Mouse (Mus musculus): Measurements from ENCODE around the gene Krt76. TPM values are rescaled to one million over a fixed set of nuclear protein-coding genes. Genes with fewer than 3 reads are reported as not detected.
A peak's percentile ranks its signal among the peaks of the same experiment; 100 is the strongest.

Krt76 gene
- polyA plus RNA-seq (2015; fragmentation: Nextera tagmentation; extraction: Ambion mirVana), result not detected in 2 replicates

GRCm38 (mm10) chr15:101892820-101893219 lies at the start of gene Krt76:
Gene Krt76, minus strand, starts transcription at chr15:101892920.
- Histone ChIP-seq H3K9ac (ENCODE audit: low read length) (no peak within 1 kb of the TSS), H3K27ac (ENCODE audit: low read length) (no peak within 1 kb of the TSS), H3K4me1 (replicated peaks; ENCODE audit: control insufficient read depth, insufficient read depth, low read length) (no peaks in the 10 kb centered on the region), H3K9me3 (ENCODE audit: control insufficient read depth, low read length) (no peaks in the 10 kb centered on the region), H3K4me2 (ENCODE audit: low read depth, low read length) (no peak within 1 kb of the TSS), H3K36me3 (ENCODE audit: control insufficient read depth, insufficient read depth, low read length) (no peaks in the 10 kb centered on the region), H3K4me3 (ENCODE audit: low read length) (no peak within 1 kb of the TSS), H3K27me3 (ENCODE audit: control insufficient read depth, insufficient read depth, low read depth, low read length) (no peaks in the 10 kb centered on the region)
- no peak for ATAC-seq (ENCODE audit: low read depth)
- 48% methylated on average over 4 of the region's 4 CpGs for WGBS

DNA sequence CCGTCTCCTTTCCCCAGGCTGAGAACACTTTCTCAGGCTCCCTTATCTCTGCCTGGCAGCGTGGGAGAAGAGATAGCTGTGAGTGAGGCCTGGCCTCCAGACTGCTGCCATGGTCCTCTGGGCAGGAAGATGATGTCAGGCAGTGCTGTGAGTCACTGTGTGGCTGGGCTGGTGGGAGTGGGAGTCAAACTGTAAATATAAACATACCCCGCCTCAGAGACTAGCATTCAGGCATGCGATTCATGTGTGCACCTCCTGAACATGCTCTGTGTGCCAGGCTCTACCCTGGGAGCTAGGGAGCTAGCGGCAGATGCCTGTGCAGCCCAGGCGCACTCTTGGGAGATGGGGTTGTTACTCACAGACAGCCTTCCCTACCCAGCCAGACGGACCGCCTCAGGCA lies 49.2 kb upstream of the Krt76 start:
- WGBS, result 47% methylated on average over 8 of the region's 8 CpGs
- no peak overlapping the region for H3K4me2 ChIP-seq (ENCODE audit: low read depth, low read length)
- ATAC-seq (ENCODE audit: low read depth), result no peak
- H3K4me3 ChIP-seq (ENCODE audit: low read length), result no peak overlapping the region
- H3K27ac ChIP-seq (ENCODE audit: low read length), result no peak overlapping the region
- H3K9ac ChIP-seq (ENCODE audit: low read length), result no peak overlapping the region
- H3K9me3 ChIP-seq (ENCODE audit: control insufficient read depth, low read length), result no peaks in the 10 kb centered on the region
- no peaks in the 10 kb centered on the region for H3K36me3 ChIP-seq (ENCODE audit: control insufficient read depth, insufficient read depth, low read length)
- H3K4me1 ChIP-seq (replicated peaks; ENCODE audit: control insufficient read depth, insufficient read depth, low read length), result peaks cover 9% of the 10 kb centered on the region
- no peaks in the 10 kb centered on the region for H3K27me3 ChIP-seq (ENCODE audit: control insufficient read depth, insufficient read depth, low read depth, low read length)

GRCm38 (mm10) chr15:101940274-101940829 lies 47.6 kb upstream of the Krt76 start, which contains the start of gene Krt79:
Gene Krt79, minus strand, starts transcription at chr15:101940324.
- H3K9ac ChIP-seq (ENCODE audit: low read length), result no peak within 1 kb of the TSS
- no peak within 1 kb of the TSS for H3K4me3 ChIP-seq (ENCODE audit: low read length)
- no peaks in the 10 kb centered on the region for H3K36me3 ChIP-seq (ENCODE audit: control insufficient read depth, insufficient read depth, low read length)
- peak; percentile 65 for ATAC-seq (ENCODE audit: low read depth)
- H3K4me2 ChIP-seq (ENCODE audit: low read depth, low read length), result no peak within 1 kb of the TSS
- no peaks in the 10 kb centered on the region for H3K27me3 ChIP-seq (ENCODE audit: control insufficient read depth, insufficient read depth, low read depth, low read length)
- WGBS, result 42% methylated on average over 6 of the region's 6 CpGs
- peaks cover 9% of the 10 kb centered on the region for H3K4me1 ChIP-seq (replicated peaks; ENCODE audit: control insufficient read depth, insufficient read depth, low read length)
- H3K27ac ChIP-seq (ENCODE audit: low read length), result peak within 1 kb of the TSS; percentile 56; the same call in 1 of the 2 replicates
- H3K9me3 ChIP-seq (ENCODE audit: control insufficient read depth, low read length), result no peaks in the 10 kb centered on the region

- Histone ChIP-seq H3K9me3 (ENCODE audit: control insufficient read depth, low read length) (no peaks in the 10 kb centered on the region), H3K9ac (ENCODE audit: low read length) (no peak overlapping the region), H3K4me2 (ENCODE audit: low read depth, low read length) (no peak overlapping the region), H3K36me3 (ENCODE audit: control insufficient read depth, insufficient read depth, low read length) (no peaks in the 10 kb centered on the region), H3K4me1 (replicated peaks; ENCODE audit: control insufficient read depth, insufficient read depth, low read length) (peaks cover 9% of the 10 kb centered on the region), H3K4me3 (ENCODE audit: low read length) (no peak overlapping the region), H3K27ac (ENCODE audit: low read length) (peak overlapping the region; percentile 56), H3K27me3 (ENCODE audit: control insufficient read depth, insufficient read depth, low read depth, low read length) (no peaks in the 10 kb centered on the region)
- 64% methylated on average over 9 of the region's 9 CpGs for WGBS
- peak; percentile 70 for ATAC-seq (ENCODE audit: low read depth)
Observed at GRCm38 (mm10) chr15:101938600-101939308, 46.0 kb upstream of the Krt76 start.

GRCm38 (mm10) chr15:101933024-101933423 lies 40.3 kb upstream of the Krt76 start:
- no peak overlapping the region for H3K27ac ChIP-seq (ENCODE audit: low read length)

GRCm38 (mm10) chr15:101929666-101930065 lies 36.9 kb upstream of the Krt76 start:
- no peak overlapping the region for H3K27ac ChIP-seq (ENCODE audit: low read length)
- H3K9me3 ChIP-seq (ENCODE audit: control insufficient read depth, low read length), result no peaks in the 10 kb centered on the region
- peak overlapping the region; percentile 44 for H3K4me2 ChIP-seq (ENCODE audit: low read depth, low read length)
- no peaks in the 10 kb centered on the region for H3K36me3 ChIP-seq (ENCODE audit: control insufficient read depth, insufficient read depth, low read length)
- H3K4me3 ChIP-seq (ENCODE audit: low read length), result peak overlapping the region; percentile 32
- 2% methylated on average over 17 of the region's 17 CpGs for WGBS
- peaks cover 12% of the 10 kb centered on the region for H3K4me1 ChIP-seq (replicated peaks; ENCODE audit: control insufficient read depth, insufficient read depth, low read length)
- ATAC-seq (ENCODE audit: low read depth), result peak; percentile 60; the same call in 1 of the 2 replicates
- H3K9ac ChIP-seq (ENCODE audit: low read length), result peak overlapping the region; percentile 48; the same call in 1 of the 2 replicates
- peaks cover 4% of the 10 kb centered on the region; the same call in 1 of the 2 replicates for H3K27me3 ChIP-seq (ENCODE audit: control insufficient read depth, insufficient read depth, low read depth, low read length)

More at GRCm38 (mm10) chr15:101933024-101933423, 40.3 kb upstream of the Krt76 start:
- ATAC-seq (ENCODE audit: low read depth), result no peak
- peaks cover 12% of the 10 kb centered on the region for H3K4me1 ChIP-seq (replicated peaks; ENCODE audit: control insufficient read depth, insufficient read depth, low read length)
- H3K27me3 ChIP-seq (ENCODE audit: control insufficient read depth, insufficient read depth, low read depth, low read length), result peaks cover 4% of the 10 kb centered on the region; the same call in 1 of the 2 replicates
- no peaks in the 10 kb centered on the region for H3K9me3 ChIP-seq (ENCODE audit: control insufficient read depth, low read length)
- WGBS, result 58% methylated on average over 6 of the region's 6 CpGs
- H3K4me2 ChIP-seq (ENCODE audit: low read depth, low read length), result no peak overlapping the region
- no peak overlapping the region for H3K4me3 ChIP-seq (ENCODE audit: low read length)
- H3K36me3 ChIP-seq (ENCODE audit: control insufficient read depth, insufficient read depth, low read length), result no peaks in the 10 kb centered on the region
- no peak overlapping the region for H3K9ac ChIP-seq (ENCODE audit: low read length)

DNA sequence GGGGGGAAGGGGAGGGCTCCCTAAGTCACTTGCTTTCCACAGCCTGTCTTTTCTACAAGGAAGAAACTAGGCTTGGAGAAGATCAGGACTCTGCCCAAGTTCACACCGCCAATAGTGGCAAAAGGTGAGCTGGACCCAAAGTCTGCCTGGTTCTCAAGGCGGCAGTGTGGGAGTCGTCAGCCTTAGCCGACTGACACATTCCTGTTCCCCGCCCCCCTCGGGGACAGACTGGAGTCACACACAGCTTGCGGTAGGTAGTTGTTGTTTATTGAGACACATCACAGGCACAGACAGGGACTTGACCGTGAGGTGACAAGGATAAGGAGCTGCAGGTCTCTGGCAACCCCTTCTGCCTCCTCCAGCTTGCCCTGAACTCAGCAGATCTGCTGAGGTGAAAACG lies 36.4 kb upstream of the Krt76 start:
- Histone ChIP-seq H3K9me3 (ENCODE audit: control insufficient read depth, low read length) (no peaks in the 10 kb centered on the region), H3K27ac (ENCODE audit: low read length) (no peak overlapping the region), H3K4me1 (replicated peaks; ENCODE audit: control insufficient read depth, insufficient read depth, low read length) (peaks cover 12% of the 10 kb centered on the region), H3K4me3 (ENCODE audit: low read length) (no peak overlapping the region; the same call in 1 of the 2 replicates), H3K27me3 (ENCODE audit: control insufficient read depth, insufficient read depth, low read depth, low read length) (peaks cover 4% of the 10 kb centered on the region; the same call in 1 of the 2 replicates), H3K36me3 (ENCODE audit: control insufficient read depth, insufficient read depth, low read length) (no peaks in the 10 kb centered on the region), H3K4me2 (ENCODE audit: low read depth, low read length) (peak overlapping the region; percentile 44; the same call in 1 of the 2 replicates), H3K9ac (ENCODE audit: low read length) (no peak overlapping the region)
- 8% methylated on average over 9 of the region's 9 CpGs for WGBS
- no peak for ATAC-seq (ENCODE audit: low read depth)

DNA sequence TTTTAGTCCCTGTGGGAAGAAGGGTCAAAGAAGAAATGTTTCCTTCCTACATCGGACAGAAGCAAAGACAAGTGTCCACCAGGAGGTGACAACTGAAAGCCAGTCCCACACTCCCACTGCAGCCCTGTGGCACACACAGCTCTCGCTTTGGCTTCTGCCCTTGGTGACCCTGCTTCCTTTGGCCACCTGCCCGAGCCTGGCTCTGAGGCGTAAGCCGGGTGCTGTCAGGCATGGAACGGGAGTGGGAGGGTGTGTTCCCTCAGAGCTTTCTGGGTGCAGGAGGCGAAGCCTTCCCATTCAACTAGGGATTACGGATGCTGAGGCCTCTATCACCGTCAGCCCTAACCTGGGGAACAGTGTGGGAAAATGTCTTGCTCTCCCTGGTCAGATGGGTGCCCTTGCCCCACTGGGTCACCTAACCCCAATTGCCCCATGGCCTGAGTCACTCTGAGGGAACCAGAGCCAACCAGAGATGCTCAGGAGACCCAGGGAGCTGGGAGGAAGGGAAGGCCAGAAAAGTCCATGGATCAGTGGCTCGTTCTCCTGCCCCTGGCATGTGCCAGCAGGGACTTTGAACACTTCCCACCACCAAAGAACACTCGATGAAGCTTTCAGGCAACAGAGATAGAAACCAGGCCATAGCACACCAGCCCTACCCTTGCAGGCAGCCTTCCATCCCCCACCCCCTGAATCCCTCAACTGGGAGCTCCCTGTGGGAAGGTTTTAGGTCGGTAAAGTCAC lies 34.8 kb upstream of the Krt76 start:
- H3K9me3 ChIP-seq (ENCODE audit: control insufficient read depth, low read length), result no peaks in the 10 kb centered on the region
- no peak overlapping the region for H3K4me2 ChIP-seq (ENCODE audit: low read depth, low read length)
- no peak overlapping the region for H3K27ac ChIP-seq (ENCODE audit: low read length)
- ATAC-seq (ENCODE audit: low read depth), result no peak
- no peaks in the 10 kb centered on the region for H3K36me3 ChIP-seq (ENCODE audit: control insufficient read depth, insufficient read depth, low read length)
- H3K4me3 ChIP-seq (ENCODE audit: low read length), result no peak overlapping the region
- peaks cover 4% of the 10 kb centered on the region; the same call in 1 of the 2 replicates for H3K27me3 ChIP-seq (ENCODE audit: control insufficient read depth, insufficient read depth, low read depth, low read length)
- peaks cover 12% of the 10 kb centered on the region for H3K4me1 ChIP-seq (replicated peaks; ENCODE audit: control insufficient read depth, insufficient read depth, low read length)
- no peak overlapping the region for H3K9ac ChIP-seq (ENCODE audit: low read length)
- 58% methylated on average over 12 of the region's 12 CpGs for WGBS

GRCm38 (mm10) chr15:101925041-101925440 lies 32.3 kb upstream of the Krt76 start:
- H3K4me2 ChIP-seq (ENCODE audit: low read depth, low read length), result no peak overlapping the region
- H3K27ac ChIP-seq (ENCODE audit: low read length), result no peak overlapping the region
- no peak for ATAC-seq (ENCODE audit: low read depth)
- no peak overlapping the region for H3K4me3 ChIP-seq (ENCODE audit: low read length)
- WGBS, result 45% methylated on average over 1 of the region's 1 CpGs
- no peaks in the 10 kb centered on the region; the same call in 1 of the 2 replicates for H3K27me3 ChIP-seq (ENCODE audit: control insufficient read depth, insufficient read depth, low read depth, low read length)
- H3K9me3 ChIP-seq (ENCODE audit: control insufficient read depth, low read length), result no peaks in the 10 kb centered on the region
- H3K9ac ChIP-seq (ENCODE audit: low read length), result no peak overlapping the region
- peaks cover 9% of the 10 kb centered on the region for H3K4me1 ChIP-seq (replicated peaks; ENCODE audit: control insufficient read depth, insufficient read depth, low read length)
- no peaks in the 10 kb centered on the region for H3K36me3 ChIP-seq (ENCODE audit: control insufficient read depth, insufficient read depth, low read length)

Data from lung, embryonic 16.5 days (tissue).